Mouse (Mus musculus) granulocyte monocyte progenitor cell, adult 5-6 weeks (primary cell): ENCODE measurements around the gene Il2rb. TPM values are rescaled to one million over a fixed set of nuclear protein-coding genes. Genes with fewer than 3 reads are reported as not detected.

Source experiments
- ATAC-seq: replicated peaks from 2 replicates; pipeline ENCODE4 v1.8.0; 2016; ENCODE audit warnings: mild to moderate bottlenecking, moderate TSS enrichment, inconsistent platforms; ENCODE audit not compliant: poor library complexity, severe bottlenecking
- total RNA-seq, 2 experiments: library from RNA; stranded (forward) in 1 of 2; stranded (reverse) in 1 of 2; fragments of 200-712, 200-1000 nt in 1 of 2; fragments of >200 nt in 1 of 2; fragmentation: Nextera tagmentation in 1 of 2; gene quantifications; 2 replicates each; pipeline ENCODE4 v1.2.3; 2014 to 2017

Gene Il2rb
- total RNA-seq, 2 experiments from 2014 or later: not detected

DNA sequence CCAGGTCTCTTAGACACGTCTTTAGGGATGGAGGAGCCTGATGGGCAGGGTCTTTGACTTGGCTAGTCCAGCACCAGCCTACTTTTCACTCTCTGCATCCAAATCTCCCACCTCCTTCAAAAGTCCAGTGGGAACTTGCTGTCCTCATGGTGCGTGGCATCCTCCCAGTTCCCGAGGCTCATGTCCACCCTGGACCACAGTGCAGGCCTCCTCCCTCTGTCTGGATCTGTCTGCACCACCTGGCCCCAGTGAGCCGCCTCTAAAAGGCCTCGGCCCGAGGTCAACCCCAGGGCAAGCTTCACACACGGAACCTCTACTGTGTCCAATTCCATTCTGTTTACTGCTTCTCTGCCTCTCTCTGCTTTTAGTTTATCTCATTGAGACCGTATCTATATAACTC, 26.3 kb upstream of the Il2rb start:
- ATAC-seq: no peak

DNA sequence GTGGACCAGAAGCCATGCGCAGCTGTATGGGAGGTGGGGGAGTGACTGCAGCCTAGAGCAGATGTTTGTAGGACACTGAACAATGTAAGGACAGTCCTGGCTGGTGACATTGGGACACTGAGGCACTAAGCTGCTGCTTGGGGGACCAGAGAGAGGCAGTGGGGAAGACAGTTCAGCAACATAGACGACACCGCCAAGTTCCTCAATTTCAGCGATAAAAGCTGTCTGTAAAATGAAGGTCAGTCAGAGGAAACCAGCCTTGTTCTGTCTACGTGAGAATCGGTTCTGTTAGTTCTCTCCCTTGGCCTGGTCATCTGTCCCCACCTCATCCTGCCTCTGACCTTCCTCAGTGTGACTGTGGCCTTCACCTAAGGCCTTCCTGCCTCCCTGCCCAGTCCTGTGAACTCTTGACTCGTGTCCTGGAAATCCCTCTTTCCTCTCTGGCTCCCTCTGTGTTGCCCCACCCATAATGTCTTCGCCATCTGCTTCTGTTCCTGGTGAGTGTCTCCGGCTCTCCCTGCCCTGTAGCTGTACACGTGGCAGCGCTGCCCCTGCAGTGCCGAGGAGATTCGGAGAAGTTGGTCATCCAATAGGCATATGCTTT, 25.1 kb upstream of the Il2rb start:
- peak; percentile 18 for ATAC-seq

DNA sequence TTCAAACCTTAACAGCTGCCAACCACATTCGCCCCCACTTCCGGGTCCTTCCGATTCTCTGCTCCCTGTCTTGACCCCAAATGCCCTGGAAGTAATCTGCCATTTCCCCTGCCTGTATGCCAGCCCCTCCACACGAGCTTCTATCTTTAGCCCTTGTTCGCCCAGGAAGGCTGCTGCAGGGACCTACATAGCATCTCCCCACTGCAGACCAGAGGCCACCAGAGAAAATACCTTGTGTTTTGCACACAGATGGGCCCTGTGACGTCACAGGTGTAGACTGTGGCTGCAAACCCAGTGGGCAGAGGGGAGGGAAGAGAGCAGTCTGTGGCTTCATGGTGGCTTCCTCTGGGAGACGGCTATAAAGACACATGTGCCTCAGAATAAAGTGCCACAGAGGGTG, 23.1 kb upstream of the Il2rb start:
- ATAC-seq: no peak

DNA sequence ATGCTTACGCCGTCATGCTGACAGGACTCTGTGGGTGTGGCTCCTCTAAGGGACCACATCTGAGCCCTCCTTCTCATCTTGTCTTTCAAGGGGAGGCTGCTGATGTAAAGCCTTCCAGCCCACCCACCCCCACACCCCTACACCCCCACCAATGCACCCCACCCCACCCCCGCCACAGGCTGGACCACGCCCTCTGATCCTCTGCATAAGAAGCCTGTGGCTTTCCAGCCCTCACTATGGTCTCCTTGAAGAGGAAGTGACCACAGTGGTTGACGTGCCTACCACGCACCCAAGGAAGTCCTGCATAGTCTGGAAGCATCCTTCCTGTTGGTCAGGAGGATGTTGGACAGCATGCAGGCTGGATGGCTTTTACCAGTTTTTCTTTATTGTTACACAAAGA, 20.7 kb upstream of the Il2rb start:
- peak; percentile 62; the same call in 1 of the 2 replicates for ATAC-seq

DNA sequence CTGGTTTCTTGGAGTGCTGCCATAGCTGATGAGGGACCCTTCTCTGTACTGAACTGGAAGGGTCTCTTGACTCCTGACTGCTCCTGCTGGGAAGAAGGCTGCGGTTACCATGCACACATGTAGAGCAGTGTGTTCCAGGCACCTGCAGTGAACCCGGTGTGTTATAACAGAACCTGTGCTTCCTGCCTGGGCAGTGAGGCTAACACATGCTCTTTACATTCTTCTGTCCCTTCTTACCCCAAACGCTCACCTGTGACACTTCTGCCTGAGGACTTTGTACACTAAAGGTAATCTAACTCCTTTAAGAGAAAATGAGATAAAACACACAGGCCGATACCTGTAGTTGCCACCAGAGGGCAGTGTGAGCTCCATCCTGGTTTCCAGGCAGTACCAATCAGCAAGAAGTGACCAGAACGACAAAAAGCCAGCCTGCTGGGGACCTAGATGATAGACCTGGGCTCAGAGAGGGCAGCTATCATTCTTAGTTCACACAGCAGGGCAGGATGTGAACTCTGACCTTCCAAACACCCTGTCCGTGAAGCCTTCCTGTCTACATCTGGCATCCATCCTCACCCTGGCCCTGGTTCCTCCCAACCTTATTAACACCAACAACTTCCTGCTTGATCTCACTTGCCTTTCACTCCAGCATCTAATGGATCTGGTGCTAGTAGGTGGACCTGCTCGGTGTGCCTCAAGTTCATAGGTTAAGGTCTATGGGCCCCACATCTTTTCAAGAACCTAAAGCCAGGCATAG, 19.5 kb upstream of the Il2rb start:
- ATAC-seq: peak; percentile 39

DNA sequence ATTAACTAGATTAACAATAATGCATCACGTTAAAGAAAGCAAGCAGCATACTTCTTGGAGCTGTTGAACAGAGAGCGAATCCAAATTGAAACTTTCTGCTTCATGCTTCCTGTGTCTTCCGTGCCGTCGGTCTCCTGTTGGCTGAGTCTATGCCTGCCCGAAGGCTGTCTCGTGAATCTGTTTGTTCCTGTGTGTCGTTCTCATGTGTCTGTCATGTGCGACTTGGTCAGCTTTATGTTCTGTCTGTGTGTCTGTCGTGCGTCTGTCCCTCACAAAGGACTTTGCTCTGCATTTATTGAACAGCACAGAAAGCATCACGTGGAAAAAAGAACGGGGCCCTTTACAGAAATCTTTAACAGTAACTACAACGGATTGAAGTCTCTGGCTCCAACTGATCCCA, 17.9 kb upstream of the Il2rb start:
- ATAC-seq: no peak

DNA sequence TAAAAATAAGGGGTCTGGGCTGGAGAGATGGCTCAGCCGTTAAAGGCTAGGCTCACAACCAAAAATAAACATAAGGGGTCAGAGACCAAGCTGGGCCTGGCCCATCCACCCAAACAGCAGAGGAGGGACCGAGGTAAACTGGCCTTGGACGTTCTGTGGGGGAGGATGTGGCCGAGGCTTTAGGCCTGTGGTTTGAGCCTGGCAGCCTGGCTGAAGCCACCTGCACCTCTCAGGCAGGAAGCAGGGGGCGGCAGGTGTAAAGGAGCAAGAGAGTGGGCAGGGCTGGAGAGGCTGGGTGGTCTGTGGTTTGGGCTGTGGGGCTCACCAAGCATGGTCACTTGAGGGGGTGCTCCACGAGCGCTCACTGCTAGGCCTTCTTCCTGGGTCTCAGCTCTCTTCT, 16.9 kb upstream of the Il2rb start:
- no peak for ATAC-seq

DNA sequence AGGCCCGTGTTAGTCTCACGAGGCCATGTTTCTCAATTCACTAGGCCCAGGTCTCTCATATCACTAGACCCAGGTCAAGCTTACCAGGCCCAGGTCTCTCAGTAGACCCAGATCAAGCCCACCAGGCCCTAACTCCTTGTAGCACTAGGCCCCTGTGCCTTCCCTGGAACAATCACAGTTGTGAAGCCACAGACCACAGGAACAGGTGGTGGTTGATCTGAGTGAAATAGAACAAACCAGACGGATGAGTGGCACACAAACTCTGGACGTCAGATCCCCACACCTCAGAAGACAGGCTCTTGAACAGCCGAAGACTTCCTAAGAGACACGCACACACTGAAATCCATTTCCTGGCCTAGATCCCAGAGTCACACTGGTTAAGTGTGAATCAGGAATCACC, 15.7 kb upstream of the Il2rb start:
- ATAC-seq: no peak

DNA sequence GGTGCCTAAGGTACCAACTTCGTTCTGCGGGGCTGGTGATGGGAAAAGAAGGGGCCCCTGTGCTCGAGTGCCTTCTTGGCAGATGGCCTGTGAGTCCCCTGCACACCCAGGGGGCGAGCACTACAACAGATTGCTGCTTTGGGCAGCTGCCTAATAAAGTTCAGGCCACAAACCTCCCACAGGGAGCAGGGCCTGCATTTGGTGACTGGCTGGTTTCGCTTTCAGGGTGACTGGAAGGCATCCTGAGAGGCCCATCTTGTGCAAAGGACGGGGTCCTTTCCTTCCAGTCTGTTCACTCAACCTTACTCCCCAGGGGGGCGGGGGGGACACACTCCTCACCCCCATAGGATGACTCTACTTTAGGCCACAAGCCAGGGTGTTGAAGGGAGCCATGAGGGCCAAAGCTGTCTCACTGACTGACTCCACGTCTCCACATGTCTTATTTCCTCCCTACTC, 15.1 kb upstream of the Il2rb start:
- no peak for ATAC-seq

DNA sequence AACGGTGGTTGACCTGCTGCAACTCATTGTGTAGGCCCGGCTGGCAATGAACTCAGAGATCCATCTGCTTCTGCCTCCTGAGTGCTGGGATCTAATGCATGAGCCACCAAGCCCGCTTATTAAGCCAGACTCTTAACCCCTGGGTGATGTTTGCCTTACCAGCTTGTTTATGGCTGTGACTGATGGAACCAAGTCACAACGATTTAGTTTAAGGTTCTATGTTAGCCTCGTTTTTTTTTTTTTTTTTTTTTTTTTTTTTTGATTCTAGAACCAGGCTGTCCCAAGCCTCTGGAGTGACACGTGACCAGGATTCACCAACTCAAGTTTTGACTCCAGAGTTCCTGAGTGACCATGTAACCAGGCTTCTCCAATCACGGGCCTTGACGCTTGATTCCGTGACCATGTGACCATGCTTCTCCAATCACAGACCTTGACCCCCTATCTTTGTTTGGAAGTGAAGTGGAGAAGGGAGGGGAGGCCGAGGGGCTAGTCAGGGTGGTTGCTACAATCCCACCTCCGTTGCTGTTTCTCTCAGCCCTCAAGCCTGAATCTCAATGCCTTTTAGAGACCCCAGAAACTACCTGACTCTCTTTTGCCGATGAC, 14.3 kb upstream of the Il2rb start:
- no peak for ATAC-seq

DNA sequence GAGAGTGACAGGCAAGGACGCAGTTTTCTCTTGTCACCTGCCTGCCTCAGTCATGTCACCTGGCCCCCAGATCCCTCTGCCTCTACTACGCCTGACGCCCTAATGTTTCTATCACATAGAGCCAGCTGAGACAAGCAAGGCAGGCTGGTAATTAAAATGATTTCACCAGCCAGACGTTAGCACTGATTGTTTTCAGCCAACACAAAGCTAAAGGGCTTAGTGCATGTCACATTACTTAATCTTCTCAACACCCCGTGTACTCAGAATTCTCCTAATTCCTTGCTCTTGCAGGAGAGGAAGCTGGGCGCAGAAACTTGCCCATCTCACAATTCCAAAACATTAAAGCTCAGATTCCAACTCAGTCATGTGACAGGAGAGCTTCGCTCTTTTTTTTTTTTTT, 13.4 kb upstream of the Il2rb start:
- no peak for ATAC-seq

DNA sequence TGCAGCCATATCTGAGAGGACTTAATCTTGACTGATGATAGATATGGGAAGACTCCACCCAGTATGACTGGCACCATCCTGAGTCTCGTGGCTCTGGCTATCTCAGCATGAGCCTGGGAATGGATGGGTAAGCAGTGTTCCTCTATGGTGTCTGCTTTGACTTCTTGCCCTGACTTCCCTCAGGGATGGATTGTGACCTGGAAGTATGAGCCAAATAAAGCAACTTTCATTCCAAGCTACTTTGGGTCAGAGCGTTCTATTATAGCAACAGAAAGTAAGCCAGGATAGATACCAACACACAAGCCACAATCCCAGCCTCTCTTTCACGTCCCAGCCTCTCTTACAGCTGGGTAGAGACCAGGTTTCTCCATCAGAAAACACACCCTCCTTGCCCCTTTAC, 10.5 kb upstream of the Il2rb start:
- ATAC-seq: no peak

DNA sequence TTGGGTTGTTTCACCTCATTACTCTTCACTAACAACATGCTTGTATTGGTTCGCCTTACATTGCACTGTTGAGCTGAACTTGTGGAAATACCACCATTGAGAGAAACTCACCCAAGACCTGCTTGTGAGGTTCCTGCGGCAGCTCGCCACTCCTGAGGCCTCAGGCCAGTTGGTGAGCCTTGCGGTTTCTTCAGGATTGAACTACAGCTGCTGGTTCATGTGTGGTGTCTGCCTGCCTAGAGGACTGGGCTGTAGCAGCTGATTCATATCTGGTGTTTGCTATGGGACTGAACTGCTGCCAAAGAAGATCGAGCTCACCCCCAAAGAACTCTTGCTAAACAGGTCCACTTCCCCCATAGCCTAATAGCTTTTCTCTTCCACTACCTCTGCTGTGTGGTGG, 9.7 kb upstream of the Il2rb start:
- no peak for ATAC-seq

DNA sequence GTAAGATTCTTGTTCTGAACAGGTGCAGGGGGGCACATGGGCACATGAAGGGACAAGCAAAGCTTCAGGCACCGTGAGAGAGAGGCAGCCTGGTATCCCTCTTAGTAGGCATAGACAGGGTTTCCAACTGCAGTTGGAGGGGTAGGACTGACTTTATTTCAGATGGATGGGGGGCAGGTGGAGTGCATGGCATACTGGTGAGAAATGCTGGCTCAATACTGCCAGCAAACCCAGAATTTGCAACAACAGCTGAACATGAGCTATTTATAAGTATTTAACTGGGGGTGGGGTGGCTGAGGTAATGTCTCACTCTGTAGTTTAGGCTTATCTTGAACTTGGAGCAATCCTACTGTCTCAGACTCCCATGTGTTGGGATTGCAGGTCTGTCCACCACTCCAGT, 8.9 kb upstream of the Il2rb start:
- no peak for ATAC-seq

DNA sequence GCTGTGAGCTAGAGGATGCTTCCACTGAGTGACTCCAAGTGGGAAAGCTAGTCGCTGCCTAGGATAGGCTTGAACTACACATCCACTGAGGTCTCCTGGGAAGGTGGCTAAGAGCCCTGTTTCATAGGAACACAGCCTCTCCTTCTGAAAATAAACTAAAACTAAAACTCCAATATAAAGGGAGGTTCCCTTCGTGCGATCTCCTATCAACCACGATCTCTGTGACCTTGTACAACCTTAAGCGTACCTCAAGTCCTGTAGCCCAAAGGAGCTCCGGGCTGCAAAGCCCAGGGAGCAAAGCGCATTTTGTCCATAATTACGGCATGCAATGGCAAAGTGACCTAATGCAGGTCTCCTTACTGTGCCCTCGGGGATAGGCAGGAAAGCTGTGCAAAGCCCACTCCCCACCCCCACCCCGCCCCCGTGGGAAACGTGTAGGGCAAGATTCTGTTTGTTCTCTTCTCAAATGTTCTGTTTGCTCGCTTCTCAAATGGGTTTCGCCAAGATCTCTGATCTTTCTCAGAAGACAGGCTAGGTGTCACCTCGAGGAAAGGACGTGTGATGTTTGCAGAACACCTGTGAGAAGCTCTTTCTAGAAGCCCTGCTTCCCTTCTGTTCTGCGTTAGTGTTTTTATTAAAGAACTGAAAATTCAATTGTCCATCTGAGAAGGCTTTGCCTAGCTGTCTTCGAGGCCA, 7.5 kb upstream of the Il2rb start:
- no peak for ATAC-seq

DNA sequence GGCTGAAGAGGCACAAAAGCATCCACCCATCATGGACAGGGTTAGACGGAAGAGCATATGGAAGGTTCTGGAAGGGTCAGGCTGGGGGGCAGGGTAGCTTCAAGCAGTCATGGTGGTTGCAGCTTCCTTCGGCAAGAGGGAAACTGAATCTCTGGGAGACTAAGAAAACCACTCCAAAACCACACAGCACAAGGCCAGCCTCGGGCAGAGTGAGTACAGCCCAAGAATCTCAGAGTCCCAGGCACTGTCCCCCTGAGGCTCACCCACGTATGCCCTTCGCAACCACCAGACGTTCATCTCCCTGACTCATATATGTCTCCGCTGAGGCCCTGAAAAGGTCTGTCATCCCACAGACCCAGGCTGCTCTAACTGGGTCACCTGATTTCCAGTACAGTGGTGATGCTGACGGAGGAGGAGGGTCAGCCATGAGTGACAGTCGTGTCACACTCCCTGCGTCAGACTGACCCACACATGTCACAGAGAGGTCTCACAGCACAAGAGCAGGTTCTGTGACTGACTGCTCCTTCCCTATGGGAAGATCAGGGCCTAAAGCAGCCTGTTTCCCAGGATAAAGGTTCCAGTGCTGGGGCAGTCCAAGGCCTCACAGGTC, 1.6 kb downstream of the Il2rb start:
- ATAC-seq: no peak

DNA sequence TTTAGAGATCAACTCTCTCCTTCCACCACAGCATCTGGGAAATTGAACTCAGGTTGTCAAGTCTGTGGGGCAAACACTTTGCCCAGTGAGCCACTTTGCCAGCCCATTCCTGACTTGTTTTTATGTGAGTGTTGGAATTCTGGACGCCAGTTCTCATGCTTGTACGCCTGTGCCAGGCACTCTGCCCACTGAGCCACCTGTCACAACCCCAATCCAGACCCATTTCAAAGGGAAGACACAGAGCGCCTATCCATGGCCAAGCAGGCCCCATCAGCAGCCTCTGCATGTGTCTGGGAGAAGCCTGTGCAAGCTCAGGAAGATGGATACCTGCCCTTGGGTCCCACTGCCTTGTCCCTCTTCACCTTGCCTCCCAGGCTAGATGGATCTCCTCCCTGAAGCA, 3.8 kb downstream of the Il2rb start:
- ATAC-seq: no peak

DNA sequence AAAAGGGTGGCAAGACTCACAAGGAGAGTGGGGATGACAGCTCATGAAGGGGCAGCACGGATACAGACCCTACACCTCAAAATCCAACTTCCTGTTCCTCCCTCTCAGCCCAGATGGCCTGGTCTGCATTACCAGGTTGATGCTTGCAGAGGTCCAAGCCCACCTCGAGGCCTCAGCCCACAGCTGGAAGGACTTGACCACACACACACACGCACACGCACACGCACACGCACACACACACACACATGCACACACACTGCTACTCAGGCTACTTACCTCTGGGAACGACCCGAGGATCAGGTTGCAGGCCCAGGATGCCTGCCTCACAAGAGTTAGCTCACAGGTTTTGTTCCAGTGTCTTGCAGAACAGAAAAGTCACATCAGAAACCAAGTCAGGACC, 5.2 kb downstream of the Il2rb start:
- no peak for ATAC-seq

DNA sequence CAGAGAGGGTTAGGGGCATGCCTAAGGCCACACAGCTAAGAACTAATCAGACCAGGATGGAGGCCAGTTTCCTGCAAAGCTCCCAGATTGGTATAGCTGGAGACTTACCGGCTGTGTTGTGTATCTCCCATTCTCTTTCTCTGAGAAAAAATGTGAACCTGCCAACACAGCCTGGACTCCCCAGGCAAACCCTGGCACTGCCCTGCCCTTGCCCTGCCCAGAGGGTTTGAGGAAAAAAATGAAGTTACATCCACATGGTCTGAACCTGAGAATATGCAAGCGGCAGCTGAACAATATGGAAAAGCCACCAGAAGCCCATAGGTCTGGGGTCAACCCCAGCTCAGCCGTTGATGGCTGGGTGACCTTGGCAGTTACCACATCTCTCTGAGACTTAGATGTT, 5.8 kb downstream of the Il2rb start:
- no peak for ATAC-seq

DNA sequence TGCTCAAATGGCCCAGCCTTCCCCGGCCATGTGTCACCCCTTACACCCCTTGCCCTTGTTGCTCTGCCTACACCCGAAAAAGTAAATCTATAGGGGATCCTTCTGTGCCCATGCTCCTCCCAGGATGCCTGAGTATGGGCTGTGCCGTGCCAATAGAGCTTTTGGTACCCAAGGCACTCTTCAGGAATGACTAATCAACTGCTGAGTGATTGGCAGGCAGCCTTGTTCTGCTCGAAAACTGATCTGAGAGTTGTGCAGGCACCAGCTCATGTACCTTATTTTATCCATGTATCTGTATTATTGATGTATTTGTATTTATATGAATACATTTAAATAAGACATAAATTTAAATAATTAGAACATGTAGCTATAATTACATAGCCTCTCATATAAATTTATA, 8.0 kb downstream of the Il2rb start:
- ATAC-seq: no peak

DNA sequence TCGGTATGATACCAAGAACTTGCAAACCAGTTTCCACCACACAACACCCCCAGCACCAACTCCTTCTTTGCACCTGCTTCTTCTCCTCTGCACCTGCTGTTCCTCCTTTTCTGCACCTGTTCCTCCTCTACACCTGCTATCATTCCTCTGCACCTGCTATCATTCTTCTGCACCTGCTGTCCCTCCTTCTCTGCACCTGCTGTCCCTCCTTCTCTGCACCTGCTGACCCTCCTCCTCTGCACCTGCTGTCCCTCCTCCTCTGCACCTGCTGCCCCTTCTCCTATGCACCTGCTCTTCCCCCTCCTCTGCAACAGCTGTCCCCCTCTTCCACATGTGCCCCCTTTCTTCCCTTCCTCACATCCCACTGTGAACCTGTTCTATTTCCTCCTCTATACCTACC, 8.5 kb downstream of the Il2rb start:
- no peak for ATAC-seq
